Mouse (Mus musculus): ENCODE results near the gene Morn4. TPM values are rescaled to one million over a fixed set of nuclear protein-coding genes. Genes with fewer than 3 reads are reported as not detected.

Gene Morn4
- total and polyA plus RNA-seq, 3 experiments: 0.27 to 0.35 TPM; not detected in 1

- Histone ChIP-seq H3K27me3 (ENCODE audit: insufficient read depth, low read length) (peaks cover 43% of the 10 kb centered on the region), H3K9me3 (replicated peaks) (no peaks in the 10 kb centered on the region), H3K36me3 (replicated peaks) (no peaks in the 10 kb centered on the region), H3K4me1 (ENCODE audit: insufficient read depth, low read depth, low read length) (peaks cover 13% of the 10 kb centered on the region), H3K4me3 (ENCODE audit: low read depth, low read length) (no peak overlapping the region)
- TF ChIP-seq GATA1 (IDR thresholded peaks at IDR 0.05; ENCODE audit: borderline replicate concordance, low read length) (no peak), POLR2AphosphoS5 (IDR thresholded peaks at IDR 0.05; ENCODE audit: insufficient replicate concordance, low read depth, low read length) (no peak), GATA2 (IDR thresholded peaks at IDR 0.05; ENCODE audit: borderline replicate concordance, low read depth, low read length) (no peak), TAL1 (conservative IDR thresholded peaks at IDR 0.05; ENCODE audit: low read depth, low read length) (no peak), CTCF (IDR thresholded peaks at IDR 0.05; ENCODE audit: low read depth, low read length) (no peak)
- DNase-seq (ENCODE audit: low spot score) (no peak), ATAC-seq (ENCODE audit: extremely low read depth, insufficient number of reproducible peaks, low FRiP score, poor library complexity, severe bottlenecking) (no peak)
These were observed 52.5 kb downstream of the Morn4 start for GRCm38 (mm10) chr19:42033611-42034010.

GRCm38 (mm10) chr19:42031112-42031511 is 55.0 kb downstream of the Morn4 start:
- Histone ChIP-seq H3K4me1 (ENCODE audit: insufficient read depth, low read depth, low read length) (peaks cover 16% of the 10 kb centered on the region), H3K9me3 (replicated peaks) (no peaks in the 10 kb centered on the region), H3K4me3 (ENCODE audit: low read depth, low read length) (no peak overlapping the region), H3K36me3 (replicated peaks) (no peaks in the 10 kb centered on the region), H3K27me3 (ENCODE audit: insufficient read depth, low read length) (peaks cover 46% of the 10 kb centered on the region)
- DNase-seq (ENCODE audit: low spot score) (no peak), ATAC-seq (ENCODE audit: extremely low read depth, insufficient number of reproducible peaks, low FRiP score, poor library complexity, severe bottlenecking) (no peak)
- TF ChIP-seq GATA2 (IDR thresholded peaks at IDR 0.05; ENCODE audit: borderline replicate concordance, low read depth, low read length): no peak
- TF ChIP-seq POLR2AphosphoS5 (IDR thresholded peaks at IDR 0.05; ENCODE audit: insufficient replicate concordance, low read depth, low read length): no peak
- no peak for TF ChIP-seq CTCF (IDR thresholded peaks at IDR 0.05; ENCODE audit: low read depth, low read length)
- no peak for TF ChIP-seq TAL1 (conservative IDR thresholded peaks at IDR 0.05; ENCODE audit: low read depth, low read length)
- TF ChIP-seq GATA1 (IDR thresholded peaks at IDR 0.05; ENCODE audit: borderline replicate concordance, low read length): no peak

DNA sequence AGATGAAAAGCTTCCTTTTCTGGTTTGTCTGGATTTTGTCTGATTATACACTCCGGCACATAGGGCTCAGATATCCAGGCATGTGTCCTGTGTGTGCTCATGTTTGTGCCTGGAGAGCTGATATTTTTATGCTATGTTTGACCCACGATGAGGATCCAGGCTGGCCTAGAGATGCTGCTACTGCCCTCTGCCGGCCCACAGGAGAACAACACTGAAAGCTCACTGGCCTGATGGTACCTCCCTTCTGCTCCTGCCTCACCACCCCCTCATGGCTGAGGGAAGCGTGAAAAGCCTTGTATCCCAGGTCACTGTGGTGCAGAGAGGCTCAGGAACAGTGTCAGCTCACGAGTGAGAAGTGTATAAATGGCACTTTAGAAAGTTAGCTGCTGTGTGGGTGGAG is 60.0 kb downstream of the Morn4 start:
- TF ChIP-seq POLR2AphosphoS5 (IDR thresholded peaks at IDR 0.05; ENCODE audit: insufficient replicate concordance, low read depth, low read length): no peak
- peak; percentile 96 for TF ChIP-seq CTCF (IDR thresholded peaks at IDR 0.05; ENCODE audit: low read depth, low read length)
- no peak for TF ChIP-seq TAL1 (conservative IDR thresholded peaks at IDR 0.05; ENCODE audit: low read depth, low read length)
- DNase-seq (ENCODE audit: low spot score) (peak; percentile 38), ATAC-seq (ENCODE audit: extremely low read depth, insufficient number of reproducible peaks, low FRiP score, poor library complexity, severe bottlenecking) (no peak)
- Histone ChIP-seq H3K27me3 (ENCODE audit: insufficient read depth, low read length) (peaks cover 22% of the 10 kb centered on the region), H3K4me3 (ENCODE audit: low read depth, low read length) (no peak overlapping the region), H3K4me1 (ENCODE audit: insufficient read depth, low read depth, low read length) (peaks cover 20% of the 10 kb centered on the region), H3K9me3 (replicated peaks) (no peaks in the 10 kb centered on the region), H3K36me3 (replicated peaks) (no peaks in the 10 kb centered on the region)

Other genes starting within 250 kb of the Morn4 start
- 15.3 and 17.8 TPM in 2 replicates for gene Frat2, start 238.2 kb downstream of the Morn4 start, total RNA-seq (2014; fragmentation: Nextera tagmentation)
- 23.4 and 30.4 TPM in 2 replicates for gene Frat2, start 238.2 kb downstream of the Morn4 start, total RNA-seq (2017)
- gene Frat2, start 238.2 kb downstream of the Morn4 start, polyA plus RNA-seq (2012): 42.6 and 60.2 TPM in 2 replicates
- 14.9 and 16.9 TPM in 2 replicates for gene Rrp12, start 190.2 kb downstream of the Morn4 start, total RNA-seq (2014; fragmentation: Nextera tagmentation)
- 13.5 and 16.5 TPM in 2 replicates for gene Rrp12, start 190.2 kb downstream of the Morn4 start, total RNA-seq (2017)
- gene Rrp12, start 190.2 kb downstream of the Morn4 start, polyA plus RNA-seq (2012): 31.0 and 33.8 TPM in 2 replicates
- gene Pgam1, start 174.4 kb downstream of the Morn4 start, total RNA-seq (2014; fragmentation: Nextera tagmentation): 910 and 922 TPM in 2 replicates
- gene Pgam1, start 174.4 kb downstream of the Morn4 start, total RNA-seq (2017): 501 and 541 TPM in 2 replicates
- 573 and 600 TPM in 2 replicates for gene Pgam1, start 174.4 kb downstream of the Morn4 start, polyA plus RNA-seq (2012)
- gene Exosc1, start 152.9 kb downstream of the Morn4 start, total RNA-seq (2014; fragmentation: Nextera tagmentation): 81.0 and 95.9 TPM in 2 replicates
- gene Exosc1, start 152.9 kb downstream of the Morn4 start, total RNA-seq (2017): 50.2 and 52.2 TPM in 2 replicates
- gene Exosc1, start 152.9 kb downstream of the Morn4 start, polyA plus RNA-seq (2012): 20.3 and 29.3 TPM in 2 replicates
- 36.7 and 45.4 TPM in 2 replicates for gene Zdhhc16, start 152.9 kb downstream of the Morn4 start, total RNA-seq (2014; fragmentation: Nextera tagmentation)
- gene Zdhhc16, start 152.9 kb downstream of the Morn4 start, total RNA-seq (2017): 27.8 and 29.7 TPM in 2 replicates
- 25.6 and 34.0 TPM in 2 replicates for gene Zdhhc16, start 152.9 kb downstream of the Morn4 start, polyA plus RNA-seq (2012)
- 27.5 and 39.4 TPM in 2 replicates for gene Mms19, start 105.2 kb downstream of the Morn4 start, total RNA-seq (2014; fragmentation: Nextera tagmentation)
- 26.2 and 31.7 TPM in 2 replicates for gene Mms19, start 105.2 kb downstream of the Morn4 start, total RNA-seq (2017)
- gene Mms19, start 105.2 kb downstream of the Morn4 start, polyA plus RNA-seq (2012): 16.1 and 17.4 TPM in 2 replicates
- 2.6 and 19.9 TPM in 2 replicates for gene Ubtd1, start 104.6 kb downstream of the Morn4 start, total RNA-seq (2014; fragmentation: Nextera tagmentation)
- gene Ubtd1, start 104.6 kb downstream of the Morn4 start, total RNA-seq (2017): 4.8 and 7.7 TPM in 2 replicates
- gene Ubtd1, start 104.6 kb downstream of the Morn4 start, polyA plus RNA-seq (2012): 4.0 and 4.2 TPM in 2 replicates
- not detected in 2 replicates for gene Ankrd2, start 50.4 kb downstream of the Morn4 start, total RNA-seq (2014; fragmentation: Nextera tagmentation)
- gene Ankrd2, start 50.4 kb downstream of the Morn4 start, total RNA-seq (2017): 0.23 TPM in 1 of 2 replicates, not detected in the other
- gene Ankrd2, start 50.4 kb downstream of the Morn4 start, polyA plus RNA-seq (2012): not detected in 2 replicates
- gene Hoga1, start 40.7 kb downstream of the Morn4 start, total RNA-seq (2014; fragmentation: Nextera tagmentation): not detected in 2 replicates
- not detected in 2 replicates for gene Hoga1, start 40.7 kb downstream of the Morn4 start, total RNA-seq (2017)
- gene Hoga1, start 40.7 kb downstream of the Morn4 start, polyA plus RNA-seq (2012): not detected in 2 replicates
- not detected in 2 replicates for gene 4933411K16Rik, start 34.1 kb downstream of the Morn4 start, total RNA-seq (2014; fragmentation: Nextera tagmentation)
- gene 4933411K16Rik, start 34.1 kb downstream of the Morn4 start, total RNA-seq (2017): not detected in 2 replicates
- not detected in 2 replicates for gene 4933411K16Rik, start 34.1 kb downstream of the Morn4 start, polyA plus RNA-seq (2012)
- gene Pi4k2a, start 4.1 kb upstream of the Morn4 start, total RNA-seq (2014; fragmentation: Nextera tagmentation): 8.5 and 10.7 TPM in 2 replicates
- gene Pi4k2a, start 4.1 kb upstream of the Morn4 start, total RNA-seq (2017): 5.5 and 6.3 TPM in 2 replicates
- 13.8 and 14.5 TPM in 2 replicates for gene Pi4k2a, start 4.1 kb upstream of the Morn4 start, polyA plus RNA-seq (2012)
- 2.8 and 5.1 TPM in 2 replicates for gene Avpi1, start 42.7 kb upstream of the Morn4 start, total RNA-seq (2014; fragmentation: Nextera tagmentation)
- gene Avpi1, start 42.7 kb upstream of the Morn4 start, total RNA-seq (2017): 2.2 and 5.2 TPM in 2 replicates
- gene Avpi1, start 42.7 kb upstream of the Morn4 start, polyA plus RNA-seq (2012): 12.6 and 15.2 TPM in 2 replicates
- gene Marveld1, start 61.0 kb upstream of the Morn4 start, total RNA-seq (2014; fragmentation: Nextera tagmentation): not detected in 2 replicates
- gene Marveld1, start 61.0 kb upstream of the Morn4 start, total RNA-seq (2017): 0.11 TPM in 1 of 2 replicates, not detected in the other
- gene Marveld1, start 61.0 kb upstream of the Morn4 start, polyA plus RNA-seq (2012): not detected in 2 replicates
- 17.2 and 17.6 TPM in 2 replicates for gene Zfyve27, start 77.6 kb upstream of the Morn4 start, total RNA-seq (2014; fragmentation: Nextera tagmentation)
- gene Zfyve27, start 77.6 kb upstream of the Morn4 start, total RNA-seq (2017): 16.9 and 19.9 TPM in 2 replicates
- gene Zfyve27, start 77.6 kb upstream of the Morn4 start, polyA plus RNA-seq (2012): 12.9 and 14.7 TPM in 2 replicates
- gene Sfrp5, start 115.9 kb upstream of the Morn4 start, total RNA-seq (2014; fragmentation: Nextera tagmentation): not detected in 2 replicates
- gene Sfrp5, start 115.9 kb upstream of the Morn4 start, total RNA-seq (2017): not detected in 2 replicates
- gene Sfrp5, start 115.9 kb upstream of the Morn4 start, polyA plus RNA-seq (2012): not detected in 2 replicates
- gene Golga7b, start 161.2 kb upstream of the Morn4 start, total RNA-seq (2014; fragmentation: Nextera tagmentation): not detected in 2 replicates
- gene Golga7b, start 161.2 kb upstream of the Morn4 start, total RNA-seq (2017): 0.11 TPM in 1 of 2 replicates, not detected in the other
- gene Golga7b, start 161.2 kb upstream of the Morn4 start, polyA plus RNA-seq (2012): not detected in 2 replicates